Mouse (Mus musculus) embryonic facial prominence, embryonic 13.5 days (tissue): ENCODE data around the gene Mgmt. TPM values are rescaled to one million over a fixed set of nuclear protein-coding genes. Genes with fewer than 3 reads are reported as not detected.

Experiments
- ATAC-seq: fragments of 200-750 bp; cut with Nextera tagmentation; 2 replicates; pipeline ENCODE4 v1.8.0; 2017; ENCODE audit warnings: low read depth; ENCODE audit not compliant: insufficient number of reproducible peaks, insufficient read depth, low FRiP score, low TSS enrichment
- H3K27ac ChIP-seq: fragments of 300-500 bp; sonication (generic); 2 replicates; pipeline ENCODE4 v1.5.1; 2015; ENCODE audit warnings: moderate library complexity, mild to moderate bottlenecking, inconsistent platforms
- H3K27me3 ChIP-seq: fragments of 300-500 bp; sonication (generic); 2 replicates; pipeline ENCODE4 v1.6.1; 2015; ENCODE audit warnings: mild to moderate bottlenecking, inconsistent platforms
- H3K36me3 ChIP-seq: fragments of 300-500 bp; sonication (generic); 2 replicates; pipeline ENCODE4 v1.6.1; 2015; ENCODE audit warnings: mild to moderate bottlenecking, inconsistent platforms
- H3K4me1 ChIP-seq: fragments of 300-500 bp; sonication (generic); 2 replicates; pipeline ENCODE4 v1.6.1; 2015; ENCODE audit warnings: inconsistent platforms
- H3K4me2 ChIP-seq: fragments of 300-500 bp; sonication (generic); 2 replicates; pipeline ENCODE4 v1.6.1; 2015; ENCODE audit warnings: moderate library complexity, mild to moderate bottlenecking, inconsistent platforms
- H3K4me3 ChIP-seq: fragments of 300-500 bp; sonication (generic); 2 replicates; pipeline ENCODE4 v1.5.1; 2015; ENCODE audit warnings: mild to moderate bottlenecking, inconsistent platforms
- H3K9ac ChIP-seq: fragments of 300-500 bp; sonication (generic); 2 replicates; pipeline ENCODE4 v1.6.1; 2015; ENCODE audit warnings: mild to moderate bottlenecking, inconsistent platforms
- H3K9me3 ChIP-seq: fragments of 300-500 bp; sonication (generic); 2 replicates; pipeline ENCODE4 v1.6.1; 2016; ENCODE audit warnings: inconsistent platforms
- WGBS: fragments of 180-500 bp; shearing (Covaris S2); methylation state at CpG from one replicate; pipeline ENCODE4 v1.1.7; 2015; ENCODE audit warnings: mixed read lengths; 5-methylcytosine and 5-hydroxymethylcytosine counted together
- polyA plus RNA-seq: library from polyadenylated mRNA; unstranded; fragments of >200 nt; fragmentation: Nextera tagmentation; extraction: Ambion mirVana; gene quantifications from 2 replicates; pipeline ENCODE4 v1.2.1, GENCODE M21; 2015

The Mgmt gene
- polyA plus RNA-seq, 1 experiment from 2014 or later, result 7.1 TPM

GRCm38 (mm10) chr7:137082171-137082570, 187.8 kb downstream of the Mgmt start:
- H3K36me3 ChIP-seq, result no peaks in the 10 kb centered on the region
- H3K4me2 ChIP-seq, result no peak overlapping the region
- H3K4me3 ChIP-seq, result no peak overlapping the region
- H3K9ac ChIP-seq, result no peak overlapping the region
- no peaks in the 10 kb centered on the region; the same call in 1 of the 2 replicates for H3K27me3 ChIP-seq
- no peaks in the 10 kb centered on the region for H3K9me3 ChIP-seq
- ATAC-seq, result no peak
- no peak overlapping the region for H3K27ac ChIP-seq
- H3K4me1 ChIP-seq, result peaks cover 27% of the 10 kb centered on the region
- WGBS, result 87% methylated on average over 6 of the region's 6 CpGs

GRCm38 (mm10) chr7:137084651-137085050, 190.2 kb downstream of the Mgmt start:
- H3K4me3 ChIP-seq, result no peak overlapping the region
- ATAC-seq, result no peak
- H3K9me3 ChIP-seq, result no peaks in the 10 kb centered on the region
- H3K4me2 ChIP-seq, result no peak overlapping the region
- no peak overlapping the region for H3K9ac ChIP-seq
- H3K36me3 ChIP-seq, result no peaks in the 10 kb centered on the region
- H3K27me3 ChIP-seq, result no peaks in the 10 kb centered on the region; the same call in 1 of the 2 replicates
- WGBS, result 95% methylated on average over 7 of the region's 7 CpGs
- H3K27ac ChIP-seq, result no peak overlapping the region
- peaks cover 39% of the 10 kb centered on the region for H3K4me1 ChIP-seq

GRCm38 (mm10) chr7:137085969-137086606, 191.7 kb downstream of the Mgmt start:
- peaks cover 41% of the 10 kb centered on the region for H3K4me1 ChIP-seq
- peak; percentile 74 for ATAC-seq

GRCm38 (mm10) chr7:137087136-137087535, 192.7 kb downstream of the Mgmt start:
- H3K9ac ChIP-seq, result no peak overlapping the region
- H3K36me3 ChIP-seq, result no peaks in the 10 kb centered on the region
- no peaks in the 10 kb centered on the region; the same call in 1 of the 2 replicates for H3K27me3 ChIP-seq
- no peaks in the 10 kb centered on the region for H3K9me3 ChIP-seq
- 77% methylated on average over 6 of the region's 6 CpGs for WGBS
- no peak overlapping the region for H3K4me2 ChIP-seq
- no peak overlapping the region for H3K27ac ChIP-seq
- H3K4me3 ChIP-seq, result no peak overlapping the region
- H3K4me1 ChIP-seq, result peaks cover 41% of the 10 kb centered on the region
- ATAC-seq, result no peak

More at GRCm38 (mm10) chr7:137085969-137086606, 191.7 kb downstream of the Mgmt start:
- 45% methylated on average over 14 of the region's 14 CpGs for whole genome bisulfite sequencing
- Histone ChIP-seq H3K4me2 (peak overlapping the region; percentile 27; the same call in 1 of the 2 replicates), H3K27ac (peak overlapping the region; percentile 70), H3K27me3 (no peaks in the 10 kb centered on the region; the same call in 1 of the 2 replicates), H3K9ac (no peak overlapping the region), H3K9me3 (no peaks in the 10 kb centered on the region), H3K36me3 (no peaks in the 10 kb centered on the region), H3K4me3 (no peak overlapping the region)

GRCm38 (mm10) chr7:137088141-137088540, 193.7 kb downstream of the Mgmt start:
- no peak overlapping the region for H3K27ac ChIP-seq
- H3K9me3 ChIP-seq, result no peaks in the 10 kb centered on the region
- no peak for ATAC-seq
- H3K36me3 ChIP-seq, result no peaks in the 10 kb centered on the region
- WGBS, result 59% methylated on average over 6 of the region's 6 CpGs
- peaks cover 41% of the 10 kb centered on the region for H3K4me1 ChIP-seq
- H3K4me3 ChIP-seq, result no peak overlapping the region
- no peak overlapping the region for H3K4me2 ChIP-seq
- no peaks in the 10 kb centered on the region; the same call in 1 of the 2 replicates for H3K27me3 ChIP-seq
- no peak overlapping the region for H3K9ac ChIP-seq

GRCm38 (mm10) chr7:137094551-137094950, 200.1 kb downstream of the Mgmt start:
- no peak overlapping the region for H3K4me3 ChIP-seq
- no peaks in the 10 kb centered on the region; the same call in 1 of the 2 replicates for H3K27me3 ChIP-seq
- no peaks in the 10 kb centered on the region for H3K36me3 ChIP-seq
- WGBS, result 73% methylated on average over 1 of the region's 1 CpGs
- H3K27ac ChIP-seq, result no peak overlapping the region
- H3K9me3 ChIP-seq, result no peaks in the 10 kb centered on the region
- no peak for ATAC-seq
- peaks cover 3% of the 10 kb centered on the region; the same call in 1 of the 2 replicates for H3K4me1 ChIP-seq
- no peak overlapping the region for H3K9ac ChIP-seq
- no peak overlapping the region for H3K4me2 ChIP-seq

GRCm38 (mm10) chr7:137095702-137096101, 201.3 kb downstream of the Mgmt start:
- Histone ChIP-seq H3K27ac (no peak overlapping the region), H3K4me3 (no peak overlapping the region), H3K9ac (no peak overlapping the region), H3K36me3 (no peaks in the 10 kb centered on the region), H3K4me2 (no peak overlapping the region), H3K9me3 (no peaks in the 10 kb centered on the region), H3K27me3 (no peaks in the 10 kb centered on the region; the same call in 1 of the 2 replicates), H3K4me1 (no peaks in the 10 kb centered on the region)
- no peak for ATAC-seq
- WGBS, result 87% methylated on average over 1 of the region's 1 CpGs

- Histone ChIP-seq H3K9ac (no peak overlapping the region), H3K27me3 (no peaks in the 10 kb centered on the region), H3K4me2 (no peak overlapping the region), H3K4me3 (no peak overlapping the region), H3K9me3 (no peaks in the 10 kb centered on the region), H3K4me1 (no peaks in the 10 kb centered on the region), H3K36me3 (no peaks in the 10 kb centered on the region), H3K27ac (no peak overlapping the region)
- no peak for ATAC-seq
- 85% methylated on average over 3 of the region's 3 CpGs for WGBS
These were observed 205.4 kb downstream of the Mgmt start for GRCm38 (mm10) chr7:137099766-137100165.

- Histone ChIP-seq H3K4me2 (no peak overlapping the region), H3K27me3 (no peaks in the 10 kb centered on the region), H3K27ac (no peak overlapping the region), H3K9me3 (no peaks in the 10 kb centered on the region), H3K4me3 (no peak overlapping the region), H3K9ac (no peak overlapping the region), H3K36me3 (no peaks in the 10 kb centered on the region), H3K4me1 (no peaks in the 10 kb centered on the region)
- no peak for ATAC-seq
- 69% methylated on average over 10 of the region's 10 CpGs for WGBS
These were observed 208.3 kb downstream of the Mgmt start for GRCm38 (mm10) chr7:137102606-137103195.

GRCm38 (mm10) chr7:137112101-137112500, 217.7 kb downstream of the Mgmt start:
- H3K4me2 ChIP-seq, result no peak overlapping the region
- H3K4me3 ChIP-seq, result no peak overlapping the region
- WGBS, result 94% methylated on average over 4 of the region's 4 CpGs
- H3K27me3 ChIP-seq, result no peaks in the 10 kb centered on the region
- H3K9me3 ChIP-seq, result peaks cover 17% of the 10 kb centered on the region
- no peaks in the 10 kb centered on the region; the same call in 1 of the 2 replicates for H3K36me3 ChIP-seq
- H3K9ac ChIP-seq, result no peak overlapping the region
- H3K27ac ChIP-seq, result no peak overlapping the region
- no peaks in the 10 kb centered on the region for H3K4me1 ChIP-seq
- no peak for ATAC-seq

GRCm38 (mm10) chr7:137116246-137116645, 221.8 kb downstream of the Mgmt start:
- no peak for ATAC-seq
- Histone ChIP-seq H3K4me2 (no peak overlapping the region), H3K36me3 (no peaks in the 10 kb centered on the region; the same call in 1 of the 2 replicates), H3K27me3 (no peaks in the 10 kb centered on the region), H3K9ac (no peak overlapping the region), H3K9me3 (peaks cover 17% of the 10 kb centered on the region), H3K4me1 (no peaks in the 10 kb centered on the region; the same call in none of the 2 replicates), H3K27ac (no peak overlapping the region), H3K4me3 (no peak overlapping the region)
- 88% methylated on average over 4 of the region's 4 CpGs for WGBS
